Mouse (Mus musculus): Measurements from ENCODE around the gene Smarca1.

Smarca1 gene

GRCm38 (mm10) chrX:47764440-47764839 lies 128.3 kb downstream of the Smarca1 start:
- DNase-seq (ENCODE audit: low read depth): no peak

DNA sequence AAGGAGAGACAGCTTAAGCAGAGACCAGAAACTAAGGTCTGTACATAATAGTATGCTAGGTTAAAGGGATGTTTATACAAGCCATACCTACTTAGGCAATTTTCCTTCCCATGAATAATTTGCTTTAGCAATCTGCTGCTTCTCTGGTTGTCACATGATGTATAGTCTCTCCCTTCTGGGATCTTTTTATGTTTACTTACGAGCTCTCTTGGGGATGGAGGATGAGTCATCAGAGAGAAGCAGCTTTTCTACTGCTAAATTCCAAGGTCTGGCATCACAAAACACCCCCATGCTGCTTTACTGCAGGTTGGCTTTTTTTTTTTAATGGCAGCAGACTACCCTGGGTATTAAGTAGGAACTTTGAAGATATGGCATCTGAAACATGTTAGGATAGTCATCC lies 132.6 kb downstream of the Smarca1 start:
- no peak for DNase-seq (ENCODE audit: low read depth)
